Mouse (Mus musculus) left cerebral cortex, adult 2 months (tissue): ENCODE results near the gene Trp53i11. TPM values are rescaled to one million over a fixed set of nuclear protein-coding genes. Genes with fewer than 3 reads are reported as not detected.

Experiments used
- DNase-seq, 2 experiments: peaks; one replicate each; pipeline ENCODE4 v3.0.0; 2021 to 2022; ENCODE audit warnings: low spot score in 2 of 2, mixed read lengths in 1 of 2; ENCODE audit errors: extremely low spot score in 1 of 2
- H3K27ac ChIP-seq: fragments of 200-600 bp; 2 replicates; pipeline ENCODE4 v1.8.1; 2022
- H3K4me3 ChIP-seq: fragments of 200-600 bp; 2 replicates; pipeline ENCODE4 v1.8.1; 2022
- CTCF ChIP-seq: fragments of 200-600 bp; IDR thresholded peaks from 2 replicates; pipeline ENCODE4 v1.8.1; 2022; ENCODE audit warnings: antibody characterized with exemption, mild to moderate bottlenecking, moderate library complexity
- intact Hi-C: fragments of 180-260 bp; cut with DNase I; formaldehyde crosslinking; loops from one replicate; pipeline ENCODE4 v1.15.1; 2025
- total RNA-seq, 2 experiments: library from RNA; stranded (reverse); gene quantifications; 2 replicates each; pipeline ENCODE4 v1.2.3; 2021

Trp53i11 gene
- total RNA-seq, 2 experiments from 2014 or later = 111 to 112 TPM

GRCm38 (mm10) chr2:93175278-93175677 lies 12.1 kb upstream of the Trp53i11 start:
- intact Hi-C loops = no loop called here
- DNase-seq = no peak
- Histone ChIP-seq H3K4me3 (no peak overlapping the region), H3K27ac (no peak overlapping the region)
- TF ChIP-seq CTCF = no peak

- intact Hi-C loops = no loop called here
- no peak overlapping the region for H3K27ac ChIP-seq
- H3K4me3 ChIP-seq = no peak overlapping the region
- no peak for TF ChIP-seq CTCF
- no peak for DNase-seq
Measured at GRCm38 (mm10) chr2:93175721-93176120, 11.6 kb upstream of the Trp53i11 start.

GRCm38 (mm10) chr2:93176193-93176798 lies 11.1 kb upstream of the Trp53i11 start:
- DNase-seq = no peak
- Histone ChIP-seq H3K27ac (no peak overlapping the region), H3K4me3 (no peak overlapping the region)
- TF ChIP-seq CTCF = no peak
- intact Hi-C loops = no loop called here

GRCm38 (mm10) chr2:93176871-93177667 lies 10.3 kb upstream of the Trp53i11 start:
- DNase-seq = no peak
- Histone ChIP-seq H3K27ac (no peak overlapping the region), H3K4me3 (no peak overlapping the region)
- intact Hi-C loops = no loop called here
- no peak for TF ChIP-seq CTCF

GRCm38 (mm10) chr2:93177668-93178312 lies 9.6 kb upstream of the Trp53i11 start:
- DNase-seq = no peak
- intact Hi-C loops = no loop called here

GRCm38 (mm10) chr2:93178313-93178677 lies 9.1 kb upstream of the Trp53i11 start:
- DNase-seq = no peak
- no peak for TF ChIP-seq CTCF
- no peak overlapping the region for H3K27ac ChIP-seq
- H3K4me3 ChIP-seq = no peak overlapping the region
- intact Hi-C loops = no loop called here

More at GRCm38 (mm10) chr2:93177668-93178312, 9.6 kb upstream of the Trp53i11 start:
- TF ChIP-seq CTCF = no peak
- Histone ChIP-seq H3K27ac (no peak overlapping the region), H3K4me3 (no peak overlapping the region)

- DNase-seq = no peak
- intact Hi-C loops = no loop called here
- peak overlapping the region; percentile 89 for H3K27ac ChIP-seq
- H3K4me3 ChIP-seq = no peak overlapping the region; the same call in 1 of the 2 replicates
- TF ChIP-seq CTCF = no peak
Measured at GRCm38 (mm10) chr2:93179603-93180002, 7.7 kb upstream of the Trp53i11 start.

- Histone ChIP-seq H3K4me3 (peak overlapping the region; percentile 31), H3K27ac (peak overlapping the region; percentile 89)
- DNase-seq = peak; percentile 75 to 78
- TF ChIP-seq CTCF = no peak
- intact Hi-C loops = no loop called here
Measured at GRCm38 (mm10) chr2:93180077-93180844, 7.1 kb upstream of the Trp53i11 start.

GRCm38 (mm10) chr2:93182859-93183258 lies 4.5 kb upstream of the Trp53i11 start:
- TF ChIP-seq CTCF = no peak
- intact Hi-C loops = no loop called here
- Histone ChIP-seq H3K4me3 (no peak overlapping the region), H3K27ac (no peak overlapping the region)
- DNase-seq = no peak

GRCm38 (mm10) chr2:93188020-93188760 lies 842 bp downstream of the Trp53i11 start:
- no peak for DNase-seq
- intact Hi-C loops = loop anchor here (2.0 kb wide), 1 partner anchor 119 kb away; no protein-coding TSS in a partner anchor
- TF ChIP-seq CTCF = no peak
- peak overlapping the region; percentile 84 for H3K4me3 ChIP-seq
- H3K27ac ChIP-seq = peak overlapping the region; percentile 81
